1 mouse cellular context compared by ENCODE assay signal in the genomic region with DNA sequence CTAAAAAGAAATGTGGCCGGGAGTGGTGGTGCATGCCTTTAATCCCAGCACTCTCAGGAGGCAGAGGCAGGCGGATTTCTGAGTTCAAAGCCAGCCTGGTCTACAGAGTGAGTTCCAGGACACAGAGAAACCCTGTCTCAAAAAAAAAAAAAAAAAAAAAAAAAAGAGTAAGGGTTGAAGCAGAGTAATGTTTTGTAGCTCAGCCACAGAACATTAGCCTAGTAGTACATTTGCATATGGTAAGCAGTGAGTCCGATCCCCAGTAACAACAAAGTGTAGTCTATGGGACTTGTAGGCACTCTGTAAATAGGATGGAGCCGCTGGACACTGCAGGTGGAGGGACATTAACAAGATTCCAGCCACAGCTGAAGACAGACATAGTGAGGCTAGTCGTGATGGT.
TF ChIP-seq lines count a peak whose summit lies in the region.

No protein-coding gene starts in this region.

TF ChIP-seq in ES-E14, 5 proteins besides CTCF, POLR2A, EP300 and RAD21:
- TF ChIP-seq CHD2 (IDR thresholded peaks at IDR 0.05; ENCODE audit: low read depth, low read length) (no peak), ZNF384 (IDR thresholded peaks at IDR 0.05; ENCODE audit: low read depth, low read length) (peak; percentile 65; the same call in 1 of the 2 replicates), ZC3H11A (IDR thresholded peaks at IDR 0.05; ENCODE audit: borderline replicate concordance, low read depth, low read length) (no peak), MAFK (IDR thresholded peaks at IDR 0.05; ENCODE audit: insufficient read depth, low read depth, low read length) (no peak)
TF ChIP-seq in ES-E14: peak in this region for 1.
